Mouse (Mus musculus) G1E (cell line): ENCODE data around the gene Yju2.

Source experiments
- CTCF ChIP-seq: IDR thresholded peaks from 2 replicates; pipeline ENCODE4 v1.5.1; 2012; ENCODE audit warnings: low read depth, low read length, inconsistent platforms, mixed read lengths
- GATA1 ChIP-seq: IDR thresholded peaks from 2 replicates; pipeline ENCODE4 v1.6.1; 2012; ENCODE audit warnings: borderline replicate concordance, low read length, inconsistent platforms, mixed read lengths
- POLR2AphosphoS5 ChIP-seq: IDR thresholded peaks from 2 replicates; pipeline ENCODE4 v1.6.1; 2012; ENCODE audit warnings: low read depth, low read length, inconsistent platforms; ENCODE audit not compliant: insufficient replicate concordance
- TAL1 ChIP-seq: conservative IDR thresholded peaks from 2 replicates; pipeline ENCODE4 v1.6.1; 2012; ENCODE audit warnings: low read depth, low read length, inconsistent platforms, mixed read lengths

DNA sequence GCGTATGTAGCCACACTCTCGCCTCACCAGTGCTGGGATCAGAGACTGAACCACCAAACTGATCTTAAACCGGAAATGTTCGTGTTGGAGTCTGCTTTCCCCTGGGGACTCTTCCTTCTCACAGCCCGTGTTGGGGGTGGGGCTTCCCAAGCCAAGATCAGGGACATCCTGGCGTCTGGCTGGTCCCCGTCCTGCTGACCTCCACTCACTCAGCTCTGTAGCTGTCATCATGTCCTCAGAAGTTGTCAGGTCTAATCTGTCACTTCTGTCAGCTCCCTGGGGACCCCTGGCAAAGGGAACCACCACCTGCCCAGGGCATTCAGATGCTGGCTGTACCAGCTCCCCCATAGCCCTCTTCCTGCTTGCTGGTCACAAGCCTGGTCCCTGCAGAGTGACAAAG is 9.3 kb downstream of the Yju2 start:
- TF ChIP-seq CTCF (no peak), TAL1 (no peak), GATA1 (no peak), POLR2AphosphoS5 (no peak)
